Mouse (Mus musculus): ENCODE results near the gene Fam131a. TPM values are rescaled to one million over a fixed set of nuclear protein-coding genes. Genes with fewer than 3 reads are reported as not detected.

The Fam131a gene
- total and polyA plus RNA-seq, 3 experiments = 22.2 to 31.3 (median 24.6) TPM

GRCm38 (mm10) chr16:20701316-20701715 is 8.3 kb downstream of the Fam131a start:
- WGBS = 78% methylated on average over 7 of the region's 7 CpGs
- Histone ChIP-seq H3K27me3 (ENCODE audit: control insufficient read depth, insufficient read depth, low read length) (no peaks in the 10 kb centered on the region), H3K4me3 (no peak overlapping the region), H3K9ac (ENCODE audit: low read depth, low read length) (no peak overlapping the region), H3K4me1 (ENCODE audit: control insufficient read depth, insufficient read depth, low read length) (no peaks in the 10 kb centered on the region), H3K79me2 (replicated peaks; ENCODE audit: control insufficient read depth, insufficient read depth, low read length) (no peaks in the 10 kb centered on the region), H3K27ac (no peak overlapping the region), H3K36me3 (ENCODE audit: control insufficient read depth, insufficient read depth, low read length) (no peaks in the 10 kb centered on the region)
- intact Hi-C loops (cut with DNase I) = no loop called here
- TF ChIP-seq POLR2A (IDR thresholded peaks at IDR 0.05; ENCODE audit: insufficient read depth, low read depth, low read length) (no peak), CTCF (IDR thresholded peaks at IDR 0.05) (no peak), EP300 (IDR thresholded peaks at IDR 0.05; ENCODE audit: insufficient read depth, low read depth, low read length) (no peak)
- DNase-seq = no peak

- DNase-seq = no peak
- no peak for TF ChIP-seq CTCF (IDR thresholded peaks at IDR 0.05)
- no peak for TF ChIP-seq POLR2A (IDR thresholded peaks at IDR 0.05; ENCODE audit: insufficient read depth, low read depth, low read length)
- TF ChIP-seq EP300 (IDR thresholded peaks at IDR 0.05; ENCODE audit: insufficient read depth, low read depth, low read length) = no peak
- no peak overlapping the region for H3K9ac ChIP-seq (ENCODE audit: low read depth, low read length)
- WGBS = 72% methylated on average over 12 of the region's 12 CpGs
- H3K4me3 ChIP-seq = no peak overlapping the region
- H3K4me1 ChIP-seq (ENCODE audit: control insufficient read depth, insufficient read depth, low read length) = no peaks in the 10 kb centered on the region
- no peaks in the 10 kb centered on the region for H3K27me3 ChIP-seq (ENCODE audit: control insufficient read depth, insufficient read depth, low read length)
- H3K79me2 ChIP-seq (replicated peaks; ENCODE audit: control insufficient read depth, insufficient read depth, low read length) = no peaks in the 10 kb centered on the region
- H3K27ac ChIP-seq = no peak overlapping the region
- no peaks in the 10 kb centered on the region for H3K36me3 ChIP-seq (ENCODE audit: control insufficient read depth, insufficient read depth, low read length)
- intact Hi-C loops (cut with DNase I) = no loop called here
Observed at GRCm38 (mm10) chr16:20701729-20702521, 8.9 kb downstream of the Fam131a start.

GRCm38 (mm10) chr16:20702522-20702893 is 9.5 kb downstream of the Fam131a start:
- WGBS = 29% methylated on average over 8 of the region's 8 CpGs
- no peaks in the 10 kb centered on the region for H3K4me1 ChIP-seq (ENCODE audit: control insufficient read depth, insufficient read depth, low read length)
- H3K9ac ChIP-seq (ENCODE audit: low read depth, low read length) = no peak overlapping the region
- no peak overlapping the region for H3K27ac ChIP-seq
- no peak for TF ChIP-seq POLR2A (IDR thresholded peaks at IDR 0.05; ENCODE audit: insufficient read depth, low read depth, low read length)
- peak; percentile 72 for TF ChIP-seq CTCF (IDR thresholded peaks at IDR 0.05)
- TF ChIP-seq EP300 (IDR thresholded peaks at IDR 0.05; ENCODE audit: insufficient read depth, low read depth, low read length) = no peak
- intact Hi-C loops (cut with DNase I) = no loop called here
- peak in 1 of 2 experiments; percentile 53 for DNase-seq
- H3K4me3 ChIP-seq = no peak overlapping the region
- H3K36me3 ChIP-seq (ENCODE audit: control insufficient read depth, insufficient read depth, low read length) = no peaks in the 10 kb centered on the region
- H3K79me2 ChIP-seq (replicated peaks; ENCODE audit: control insufficient read depth, insufficient read depth, low read length) = no peaks in the 10 kb centered on the region
- H3K27me3 ChIP-seq (ENCODE audit: control insufficient read depth, insufficient read depth, low read length) = no peaks in the 10 kb centered on the region

GRCm38 (mm10) chr16:20703071-20703470 is 10.0 kb downstream of the Fam131a start:
- 95% methylated on average over 10 of the region's 10 CpGs for WGBS

GRCm38 (mm10) chr16:20703699-20704400 is 10.8 kb downstream of the Fam131a start:
- Histone ChIP-seq H3K9ac (ENCODE audit: low read depth, low read length) (no peak overlapping the region), H3K79me2 (replicated peaks; ENCODE audit: control insufficient read depth, insufficient read depth, low read length) (no peaks in the 10 kb centered on the region), H3K36me3 (ENCODE audit: control insufficient read depth, insufficient read depth, low read length) (no peaks in the 10 kb centered on the region), H3K4me3 (no peak overlapping the region), H3K27ac (no peak overlapping the region), H3K4me1 (ENCODE audit: control insufficient read depth, insufficient read depth, low read length) (no peaks in the 10 kb centered on the region), H3K27me3 (ENCODE audit: control insufficient read depth, insufficient read depth, low read length) (no peaks in the 10 kb centered on the region)
- DNase-seq = no peak
- intact Hi-C loops (cut with DNase I) = no loop called here
- 78% methylated on average over 6 of the region's 6 CpGs for WGBS
- TF ChIP-seq POLR2A (IDR thresholded peaks at IDR 0.05; ENCODE audit: insufficient read depth, low read depth, low read length) (no peak), EP300 (IDR thresholded peaks at IDR 0.05; ENCODE audit: insufficient read depth, low read depth, low read length) (no peak), CTCF (IDR thresholded peaks at IDR 0.05) (no peak)

More at GRCm38 (mm10) chr16:20703071-20703470, 10.0 kb downstream of the Fam131a start:
- H3K36me3 ChIP-seq (ENCODE audit: control insufficient read depth, insufficient read depth, low read length) = no peaks in the 10 kb centered on the region
- no peaks in the 10 kb centered on the region for H3K4me1 ChIP-seq (ENCODE audit: control insufficient read depth, insufficient read depth, low read length)
- no peak overlapping the region for H3K9ac ChIP-seq (ENCODE audit: low read depth, low read length)
- no peak overlapping the region for H3K4me3 ChIP-seq
- DNase-seq = no peak
- TF ChIP-seq EP300 (IDR thresholded peaks at IDR 0.05; ENCODE audit: insufficient read depth, low read depth, low read length) = no peak
- TF ChIP-seq POLR2A (IDR thresholded peaks at IDR 0.05; ENCODE audit: insufficient read depth, low read depth, low read length) = no peak
- no peak for TF ChIP-seq CTCF (IDR thresholded peaks at IDR 0.05)
- intact Hi-C loops (cut with DNase I) = no loop called here
- H3K27ac ChIP-seq = no peak overlapping the region
- H3K79me2 ChIP-seq (replicated peaks; ENCODE audit: control insufficient read depth, insufficient read depth, low read length) = no peaks in the 10 kb centered on the region
- no peaks in the 10 kb centered on the region for H3K27me3 ChIP-seq (ENCODE audit: control insufficient read depth, insufficient read depth, low read length)

- intact Hi-C loops (cut with DNase I) = no loop called here
- H3K79me2 ChIP-seq (replicated peaks; ENCODE audit: control insufficient read depth, insufficient read depth, low read length) = no peaks in the 10 kb centered on the region
- no peaks in the 10 kb centered on the region for H3K27me3 ChIP-seq (ENCODE audit: control insufficient read depth, insufficient read depth, low read length)
- H3K4me3 ChIP-seq = no peak overlapping the region
- 78% methylated on average over 3 of the region's 3 CpGs for WGBS
- no peak for DNase-seq
- no peaks in the 10 kb centered on the region for H3K36me3 ChIP-seq (ENCODE audit: control insufficient read depth, insufficient read depth, low read length)
- no peak overlapping the region for H3K9ac ChIP-seq (ENCODE audit: low read depth, low read length)
- TF ChIP-seq CTCF (IDR thresholded peaks at IDR 0.05) = no peak
- TF ChIP-seq EP300 (IDR thresholded peaks at IDR 0.05; ENCODE audit: insufficient read depth, low read depth, low read length) = no peak
- no peak for TF ChIP-seq POLR2A (IDR thresholded peaks at IDR 0.05; ENCODE audit: insufficient read depth, low read depth, low read length)
- no peaks in the 10 kb centered on the region for H3K4me1 ChIP-seq (ENCODE audit: control insufficient read depth, insufficient read depth, low read length)
- no peak overlapping the region for H3K27ac ChIP-seq
Observed at GRCm38 (mm10) chr16:20705786-20706185, 12.7 kb downstream of the Fam131a start.
